Mouse (Mus musculus): ENCODE results near the gene Serpinb6d. TPM values are rescaled to one million over a fixed set of nuclear protein-coding genes. Genes with fewer than 3 reads are reported as not detected.

Serpinb6d gene
- polyA plus RNA-seq (2017; shearing (Covaris generic)): not detected

DNA sequence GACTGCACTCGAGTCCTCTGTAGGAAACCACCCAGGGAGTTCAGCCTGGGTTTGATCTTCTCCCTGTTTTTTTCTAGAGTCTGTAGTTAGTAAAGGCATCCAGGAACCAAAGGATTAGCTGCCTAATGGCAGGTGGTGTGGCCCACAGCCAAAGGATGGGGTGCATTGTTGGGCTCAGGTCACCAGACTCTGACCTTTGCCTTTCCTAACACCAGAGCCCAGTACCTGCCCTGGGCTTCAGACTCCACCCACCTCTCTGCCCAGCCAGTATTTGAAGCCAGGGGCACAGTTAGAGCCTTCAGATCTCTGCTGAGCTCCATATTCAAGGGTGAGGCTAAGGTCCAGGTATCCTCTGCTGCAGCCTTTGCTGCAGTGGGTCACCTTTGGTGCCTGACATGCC, at the start of gene Serpinb6d:
Gene Serpinb6d, plus strand, starts transcription at position 301 of the 400 bp plus-strand sequence.

Other genes starting within 250 kb of the Serpinb6d start
- gene Serpinb9g, start 176.6 kb upstream of the Serpinb6d start, polyA plus RNA-seq (2017; shearing (Covaris generic)): 1 to 10 TPM in 1 of 2 experiments, not detected in 1; 1.9 TPM
- gene Serpinb6e, start 182.0 kb downstream of the Serpinb6d start, polyA plus RNA-seq (2017; shearing (Covaris generic)): under 1 TPM; 0.11 to 0.24 TPM
- gene Serpinb6c, start 244.3 kb downstream of the Serpinb6d start, polyA plus RNA-seq (2017; shearing (Covaris generic)): under 1 TPM in 1 of 2 experiments, not detected in 1; 0.17 TPM

Measured in inflammation-experienced regulatory T-cells (primary cell).